Mouse (Mus musculus): ENCODE measurements around the gene Rbp2.

Gene Rbp2

DNA sequence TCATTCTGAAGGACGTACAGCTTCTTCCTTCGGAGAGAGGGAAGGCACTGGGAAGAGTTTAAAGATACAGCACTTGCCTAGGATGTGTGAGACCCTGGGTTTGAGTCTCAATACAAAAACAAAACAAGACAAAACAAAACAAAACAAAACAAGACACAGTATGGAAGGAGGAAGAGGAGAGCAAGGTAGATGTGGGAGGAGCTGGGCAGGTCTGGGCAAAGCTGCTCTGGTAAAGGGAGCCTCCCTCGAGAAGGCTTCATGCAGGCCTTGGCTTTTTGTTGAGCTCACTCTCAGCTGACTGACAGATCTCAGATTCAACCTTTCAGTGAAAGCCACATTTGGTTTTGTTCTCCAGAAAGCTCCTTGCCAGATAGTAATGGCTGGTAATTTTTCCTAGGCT lies at the start of gene Rbp2:
Gene Rbp2, plus strand, starts transcription at position 301 of the 400 bp plus-strand sequence.
- DNase-seq (ENCODE audit: low read depth, low spot score): no peak

DNA sequence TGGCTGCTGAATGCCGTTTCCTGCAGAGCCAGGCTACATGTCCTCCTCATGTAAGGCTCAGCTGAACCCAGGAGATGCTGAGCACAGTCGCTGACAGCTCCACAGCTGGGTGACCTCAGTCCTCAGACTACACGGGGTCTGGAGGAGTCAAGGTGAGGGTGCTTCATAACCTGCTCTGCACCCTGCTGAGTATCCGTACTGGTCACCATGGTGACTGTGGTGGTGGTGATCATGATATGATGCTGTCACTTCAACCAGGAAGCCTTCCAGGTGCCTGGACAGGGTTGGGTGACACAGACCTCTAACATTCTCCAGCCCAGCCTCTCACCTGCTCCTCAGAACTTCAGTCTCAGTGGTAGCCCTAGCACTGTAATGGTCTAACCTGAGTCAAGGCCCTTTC lies 48.1 kb upstream of the Rbp2 start:
- no peak for DNase-seq (ENCODE audit: low read depth, low spot score)

DNA sequence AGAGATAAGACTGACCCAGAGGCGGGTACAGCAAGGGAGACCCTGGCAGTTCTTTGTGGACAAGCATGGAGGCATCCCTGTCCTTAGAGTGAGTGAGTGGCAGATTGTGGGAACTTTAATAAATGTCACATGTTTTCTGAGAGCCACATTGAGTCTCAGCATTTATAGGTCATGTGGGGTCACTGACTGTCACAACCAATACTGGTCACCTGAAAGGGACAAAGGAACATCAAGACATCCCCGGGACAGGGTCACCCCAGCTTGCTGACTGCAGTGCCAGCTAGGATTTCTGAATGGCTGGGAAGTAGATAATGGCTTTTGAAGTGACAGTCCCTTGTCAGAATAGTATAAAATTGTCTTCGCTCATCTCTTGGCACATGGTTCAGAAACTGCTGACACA lies 46.8 kb upstream of the Rbp2 start:
- no peak for DNase-seq (ENCODE audit: low read depth, low spot score)

DNA sequence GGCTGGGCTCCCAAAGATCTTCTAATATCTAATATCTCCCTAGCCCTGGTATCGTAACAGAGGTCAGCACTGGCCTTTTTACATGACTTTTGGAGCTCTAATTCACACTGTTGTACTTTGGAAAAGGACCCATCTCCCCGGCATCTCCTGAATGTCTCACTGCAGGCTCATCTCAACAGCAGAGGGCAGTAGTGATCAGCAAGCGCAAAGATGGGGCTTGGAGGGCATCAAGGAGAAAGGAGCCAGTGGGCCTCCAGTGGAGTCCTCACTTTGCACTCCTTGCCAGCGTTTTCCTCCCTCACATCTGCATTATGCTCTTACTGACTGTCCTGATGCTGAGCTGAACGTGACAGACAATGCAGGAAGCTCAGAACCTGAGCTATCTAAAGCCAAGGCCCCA lies 43.3 kb upstream of the Rbp2 start:
- DNase-seq (ENCODE audit: low read depth, low spot score): no peak

DNA sequence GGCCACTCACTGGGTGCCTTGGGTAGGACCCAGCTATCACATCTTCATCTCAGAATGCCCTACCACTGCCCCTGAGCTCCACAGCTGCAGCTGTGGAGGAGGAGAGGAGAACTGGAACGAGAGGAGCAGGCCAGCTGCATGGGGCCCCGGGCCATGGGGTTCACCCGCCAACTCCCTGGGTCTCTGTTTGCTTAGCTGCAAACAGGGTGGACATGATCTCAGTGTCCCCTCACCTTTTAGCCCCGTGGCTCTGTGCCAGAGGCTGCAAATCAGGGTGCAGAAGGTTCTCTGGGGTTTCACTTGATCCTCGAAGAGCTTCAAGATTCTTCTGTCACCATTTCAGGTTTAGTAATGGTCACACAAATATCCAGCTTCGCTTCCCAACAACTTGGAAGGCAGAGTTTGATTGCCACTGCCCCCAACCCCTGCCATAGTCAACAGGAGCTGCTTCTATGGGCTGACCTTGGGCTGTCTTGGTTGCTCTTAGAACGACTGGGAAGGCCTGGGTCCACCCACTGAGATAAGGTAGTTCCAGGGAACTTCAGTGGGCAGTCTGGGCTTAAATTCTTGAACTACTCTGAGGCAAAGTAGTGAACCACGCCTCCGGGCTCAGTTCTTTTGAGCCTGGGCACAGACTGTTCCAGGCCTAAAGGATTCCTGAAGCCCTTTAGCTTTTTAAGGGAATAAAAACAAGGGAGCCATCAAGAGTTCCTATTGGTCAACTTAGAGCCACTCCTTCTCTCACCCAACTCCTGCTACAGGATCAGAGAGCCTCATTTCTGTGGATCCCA lies 40.4 kb upstream of the Rbp2 start:
- DNase-seq (ENCODE audit: low read depth, low spot score): no peak

DNA sequence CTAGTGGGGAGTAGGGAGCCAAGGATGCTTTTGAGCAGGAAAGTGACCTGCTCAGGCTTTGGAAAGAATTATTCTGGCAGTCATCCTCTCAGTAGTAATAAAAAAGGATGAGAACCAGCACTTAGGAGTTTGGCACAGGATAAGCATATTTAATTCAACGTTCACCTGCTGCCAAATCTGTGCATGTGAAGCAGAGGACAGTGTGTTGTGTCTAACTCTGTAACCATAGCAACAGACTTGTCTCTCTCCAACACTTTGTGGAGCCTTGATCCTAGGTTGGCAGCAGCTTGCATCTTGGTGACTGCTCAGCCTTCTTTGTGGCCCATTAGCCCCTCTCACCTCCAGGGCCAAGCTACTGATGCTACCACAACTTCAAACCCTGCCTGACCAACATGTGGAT lies 34.9 kb upstream of the Rbp2 start:
- DNase-seq (ENCODE audit: low read depth, low spot score): no peak

DNA sequence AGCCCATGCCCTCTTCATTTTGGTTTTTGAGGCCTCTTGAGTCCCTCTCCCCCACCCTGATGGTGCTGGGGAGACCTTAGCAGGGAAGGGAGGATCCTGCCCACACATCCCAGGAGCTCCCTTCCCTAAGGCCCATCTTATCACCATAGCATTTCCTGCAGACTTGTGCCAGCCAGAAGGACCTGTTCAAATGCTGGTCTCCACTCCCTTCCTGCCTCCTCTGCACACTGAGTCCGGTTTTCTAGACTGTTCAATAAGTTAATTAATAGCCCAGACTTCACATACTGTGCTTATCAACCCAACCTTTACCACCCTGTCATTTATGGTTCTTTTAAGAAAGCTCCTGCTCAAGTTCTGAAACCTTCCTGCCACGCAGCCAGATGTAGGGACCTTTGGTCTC lies 19.2 kb upstream of the Rbp2 start:
- no peak for DNase-seq (ENCODE audit: low read depth, low spot score)

DNA sequence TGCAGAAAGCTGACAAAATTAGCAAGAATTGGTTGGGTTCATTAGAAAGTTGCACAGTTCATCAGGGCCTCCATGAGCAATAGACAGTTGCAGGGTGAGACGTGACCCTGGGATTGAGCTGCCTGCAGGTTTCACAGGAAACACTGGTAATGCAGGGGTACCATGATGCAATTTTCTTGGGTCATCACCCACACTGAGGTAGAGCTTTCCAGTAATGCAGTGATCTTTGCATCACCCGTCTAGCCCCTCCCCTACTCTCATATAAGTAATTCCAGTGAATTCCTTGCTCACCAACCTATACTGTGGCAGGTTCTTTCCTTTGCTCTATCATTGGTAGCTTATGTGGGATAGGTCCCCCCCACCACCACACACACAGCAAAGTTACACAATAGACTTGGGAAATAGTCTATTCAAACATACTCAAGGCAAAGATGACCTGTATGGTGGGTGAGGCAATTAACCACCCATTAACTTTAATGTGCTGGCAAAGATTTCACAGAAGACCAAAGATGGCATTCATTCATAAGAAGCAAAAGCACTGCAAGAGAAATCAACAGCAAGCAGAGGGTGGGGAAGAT lies 5.7 kb upstream of the Rbp2 start:
- no peak for DNase-seq (ENCODE audit: low read depth, low spot score)

DNA sequence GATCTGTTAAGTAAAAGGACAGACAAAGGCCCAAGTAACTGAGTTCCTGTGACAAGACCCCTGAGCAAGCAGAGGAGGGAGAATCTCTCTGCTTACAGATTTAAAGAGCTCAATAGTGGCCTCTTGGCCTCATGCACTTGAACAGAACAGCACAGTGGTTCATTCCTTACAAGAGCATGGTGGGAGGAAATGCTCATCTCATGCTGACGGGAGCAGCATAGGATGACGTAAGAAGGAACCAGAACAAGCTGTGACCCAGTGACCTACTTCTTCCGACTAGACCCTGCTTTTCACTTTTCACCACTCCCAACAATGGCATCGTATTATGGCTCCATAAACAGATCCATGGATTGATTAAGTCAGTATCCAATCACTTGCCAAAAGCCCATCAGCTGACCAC lies 3.7 kb upstream of the Rbp2 start:
- no peak for DNase-seq (ENCODE audit: low read depth, low spot score)

DNA sequence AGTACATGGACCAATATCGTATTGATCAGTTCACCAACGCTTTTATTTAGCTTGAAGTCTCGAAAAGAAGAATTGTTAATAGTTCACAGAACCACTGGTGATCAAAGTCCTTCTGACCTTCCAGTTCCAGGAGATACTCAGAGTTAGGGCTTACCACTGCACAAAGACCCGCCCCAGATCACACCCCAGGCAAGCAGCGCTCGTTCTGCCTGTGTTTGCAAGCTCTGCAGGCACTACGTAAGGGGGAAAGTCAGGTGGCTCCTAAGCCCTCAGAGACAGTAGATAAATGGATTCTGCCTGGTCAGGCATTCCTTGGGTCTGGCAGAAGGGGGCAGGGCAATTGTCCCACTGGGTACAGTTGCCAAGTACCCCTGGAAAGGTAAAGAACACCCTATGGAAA lies 895 bp upstream of the Rbp2 start:
- DNase-seq (ENCODE audit: low read depth, low spot score): no peak

DNA sequence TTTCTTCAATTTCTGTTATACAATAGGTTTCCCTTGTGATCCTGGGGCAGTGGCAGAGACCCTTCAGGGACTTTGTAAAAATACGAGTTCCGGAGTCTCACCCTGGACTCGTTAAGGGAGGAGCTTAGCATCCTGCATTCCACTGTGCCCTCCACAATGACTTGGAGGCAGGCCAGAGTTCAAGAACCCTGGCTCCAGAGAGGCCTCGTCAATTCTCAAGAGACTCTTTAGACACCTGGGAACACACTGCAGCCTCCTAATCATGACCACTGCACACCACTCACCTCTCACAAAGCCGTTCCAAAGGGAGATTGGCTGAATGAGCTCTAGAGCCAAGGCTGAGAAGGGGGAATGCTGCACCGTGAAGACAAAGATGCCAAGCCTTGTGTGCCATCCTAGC lies 1.4 kb downstream of the Rbp2 start:
- no peak for DNase-seq (ENCODE audit: low read depth, low spot score)

DNA sequence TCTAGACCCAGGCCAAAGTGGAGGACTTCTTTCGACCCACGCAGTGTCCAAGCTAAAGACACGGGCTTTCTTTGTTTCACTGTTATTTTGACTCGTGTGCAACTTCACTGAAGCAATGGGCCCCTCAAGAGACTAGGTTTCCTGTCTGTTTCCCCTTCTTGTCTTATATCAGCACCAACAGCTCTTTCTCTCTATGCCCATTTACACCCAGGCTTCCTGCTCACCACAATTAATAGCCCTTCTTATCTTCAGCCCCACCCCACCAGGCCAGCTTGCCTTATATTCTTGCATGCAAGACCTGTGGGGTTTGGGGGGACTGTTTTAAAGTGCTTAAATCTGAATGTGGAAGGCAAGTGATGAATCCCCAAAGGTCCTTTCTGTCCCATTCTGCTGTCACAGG lies 3.6 kb downstream of the Rbp2 start:
- DNase-seq (ENCODE audit: low read depth, low spot score): no peak

DNA sequence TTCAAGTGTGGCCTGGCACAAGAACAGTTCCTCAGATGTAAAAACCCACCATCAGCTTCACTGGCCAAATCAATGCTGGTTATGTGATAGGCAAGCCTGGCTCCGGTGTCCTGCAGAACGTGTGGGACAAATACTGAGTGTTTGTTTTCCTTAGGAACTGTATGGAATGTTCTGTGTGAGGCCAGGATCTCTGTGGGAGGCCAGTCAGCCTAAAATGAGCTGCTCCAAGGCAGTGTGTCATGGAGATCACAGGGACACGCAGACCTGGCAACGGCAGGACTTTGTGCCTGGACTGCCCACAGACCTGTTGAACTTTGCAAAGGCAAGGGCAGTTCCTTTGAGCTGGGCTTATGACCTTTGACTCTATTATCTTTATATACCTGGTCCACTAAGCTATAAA lies 4.2 kb downstream of the Rbp2 start:
- no peak for DNase-seq (ENCODE audit: low read depth, low spot score)

DNA sequence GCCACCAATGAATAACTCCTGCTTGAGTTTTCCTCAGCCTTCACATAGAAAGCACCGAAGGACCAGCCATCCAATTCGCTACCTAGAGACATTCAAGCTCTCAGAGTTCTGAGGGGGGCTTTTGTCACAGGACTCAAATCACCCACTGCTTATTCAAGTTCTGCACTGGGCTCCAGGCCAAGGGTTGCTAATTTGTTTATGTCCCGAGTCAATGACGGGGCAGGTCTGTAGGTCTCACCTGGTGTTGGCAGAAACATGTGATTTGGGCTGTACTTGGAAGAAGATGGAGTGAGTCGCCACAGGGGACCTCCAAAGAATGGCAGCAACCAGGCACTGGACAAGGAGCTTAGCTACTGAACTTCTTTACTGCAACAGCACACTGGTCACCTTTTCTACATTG lies 5.2 kb downstream of the Rbp2 start:
- DNase-seq (ENCODE audit: low read depth, low spot score): no peak

DNA sequence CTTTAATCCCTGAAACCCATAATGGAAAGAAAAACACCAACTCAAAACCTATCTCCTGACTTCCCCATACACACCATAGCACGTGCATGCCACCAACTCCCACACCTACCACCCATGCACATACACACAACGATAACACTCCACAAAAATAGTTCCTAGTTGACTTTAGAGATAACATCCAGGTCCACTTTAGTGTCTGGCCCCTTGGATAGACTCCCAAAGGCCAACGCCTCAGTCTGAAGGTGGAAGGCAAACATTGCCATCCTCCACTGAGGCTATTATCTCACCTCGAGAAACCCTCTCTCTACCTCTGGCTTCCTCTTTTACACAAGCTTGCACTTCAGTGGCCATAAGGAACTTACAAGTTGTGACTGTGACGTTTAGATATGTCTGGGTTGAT lies 6.3 kb downstream of the Rbp2 start:
- no peak for DNase-seq (ENCODE audit: low read depth, low spot score)

DNA sequence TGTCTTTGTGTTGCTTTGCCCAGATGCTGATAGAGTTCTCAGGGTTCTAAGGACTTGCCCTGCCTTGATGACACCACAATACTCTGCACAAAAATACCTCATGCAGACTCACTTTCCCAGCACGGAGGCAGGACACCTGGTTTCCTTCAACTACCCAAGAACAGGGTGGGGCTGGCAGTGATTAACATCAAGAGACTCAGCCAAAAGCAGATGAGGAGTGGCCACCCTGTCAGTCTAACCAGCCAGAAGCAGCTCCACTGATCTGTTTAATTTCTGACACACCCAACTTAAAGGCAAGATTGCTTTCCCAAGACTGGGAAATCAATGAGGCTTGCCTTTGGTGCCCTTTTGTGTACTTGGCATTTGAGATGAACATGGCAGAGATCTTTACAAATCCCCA lies 6.9 kb downstream of the Rbp2 start:
- no peak for DNase-seq (ENCODE audit: low read depth, low spot score)

DNA sequence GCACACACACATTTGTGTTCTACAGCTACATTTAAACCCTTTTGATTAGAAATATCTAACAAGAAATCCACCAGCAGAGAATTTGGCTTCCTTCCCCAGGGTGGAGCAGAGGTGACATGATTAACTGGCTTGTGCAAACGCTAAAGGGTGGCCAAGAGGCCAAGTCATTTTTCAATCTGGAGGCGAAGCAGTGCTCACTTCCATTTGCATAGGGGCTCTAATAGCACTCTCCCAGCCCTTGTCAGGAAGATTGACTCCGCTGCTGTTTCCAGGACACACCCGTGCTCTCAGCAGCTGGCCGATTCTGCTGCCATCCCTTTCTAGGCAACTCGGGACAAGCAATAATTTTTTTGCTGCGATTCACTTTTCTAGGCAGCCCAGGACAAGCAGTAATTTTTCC lies 11.2 kb downstream of the Rbp2 start:
- DNase-seq (ENCODE audit: low read depth, low spot score): no peak

DNA sequence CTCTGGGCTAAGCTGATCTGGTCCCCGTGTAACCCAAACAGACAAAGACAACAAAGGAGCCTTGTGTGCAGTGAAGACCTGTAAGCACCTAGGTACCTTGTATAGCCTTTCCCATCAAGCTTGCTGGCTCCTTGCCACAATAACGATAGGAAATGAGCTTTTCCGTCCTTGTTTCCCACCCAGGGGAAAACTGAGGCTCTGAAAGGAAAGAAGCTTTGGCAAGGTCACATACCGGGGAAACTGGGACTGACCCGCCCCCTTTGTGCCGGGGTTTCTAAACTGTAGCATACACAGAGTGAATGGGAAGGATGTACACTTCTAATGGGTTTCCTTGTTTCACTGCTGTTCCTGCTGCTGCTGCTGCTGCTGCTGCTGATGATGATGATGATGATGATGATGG lies 12.1 kb downstream of the Rbp2 start:
- DNase-seq (ENCODE audit: low read depth, low spot score): no peak

DNA sequence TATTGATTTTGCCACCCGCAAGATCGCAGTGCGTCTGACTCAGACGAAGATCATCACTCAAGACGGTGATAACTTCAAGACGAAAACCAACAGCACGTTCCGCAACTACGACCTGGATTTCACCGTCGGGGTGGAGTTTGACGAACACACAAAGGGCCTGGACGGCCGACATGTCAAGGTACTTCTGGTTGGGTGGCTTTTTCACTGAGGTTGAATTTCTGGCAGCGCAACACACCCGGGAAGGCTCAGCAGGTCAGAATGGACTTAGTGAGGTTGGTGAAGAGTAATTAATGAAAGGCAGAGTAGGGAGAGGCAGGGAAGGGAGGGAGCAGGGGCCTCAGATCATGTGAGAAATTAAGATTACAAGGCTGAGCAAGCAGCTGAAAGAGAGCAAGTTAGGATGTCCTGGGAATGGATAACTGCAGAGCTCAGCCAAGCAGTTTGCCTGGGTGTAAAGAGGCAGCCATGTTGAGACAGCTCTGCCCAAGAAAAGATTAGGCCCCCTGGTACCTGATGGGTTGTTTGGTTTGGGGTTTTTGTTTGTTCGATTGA lies 12.9 kb downstream of the Rbp2 start:
- no peak for DNase-seq (ENCODE audit: low read depth, low spot score)

DNA sequence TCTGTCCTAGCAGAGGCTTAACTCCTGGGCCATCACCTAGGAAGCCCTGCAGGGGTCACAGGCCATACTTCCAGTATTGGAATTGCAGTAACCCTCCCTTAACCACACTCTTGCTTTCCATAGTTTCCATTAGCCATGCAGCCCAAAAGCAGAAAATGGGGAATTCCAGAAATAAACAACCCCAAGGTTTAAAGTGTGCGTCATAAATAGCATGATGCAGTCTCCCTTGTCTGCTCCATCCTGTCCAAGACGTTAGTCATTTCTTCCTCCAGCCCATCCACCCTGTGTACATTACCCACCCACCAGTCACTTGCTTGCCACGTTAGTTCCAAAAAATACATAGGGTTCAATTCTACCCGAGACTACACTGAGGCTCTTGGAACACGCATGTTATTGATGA lies 13.7 kb downstream of the Rbp2 start:
- no peak for DNase-seq (ENCODE audit: low read depth, low spot score)

DNA sequence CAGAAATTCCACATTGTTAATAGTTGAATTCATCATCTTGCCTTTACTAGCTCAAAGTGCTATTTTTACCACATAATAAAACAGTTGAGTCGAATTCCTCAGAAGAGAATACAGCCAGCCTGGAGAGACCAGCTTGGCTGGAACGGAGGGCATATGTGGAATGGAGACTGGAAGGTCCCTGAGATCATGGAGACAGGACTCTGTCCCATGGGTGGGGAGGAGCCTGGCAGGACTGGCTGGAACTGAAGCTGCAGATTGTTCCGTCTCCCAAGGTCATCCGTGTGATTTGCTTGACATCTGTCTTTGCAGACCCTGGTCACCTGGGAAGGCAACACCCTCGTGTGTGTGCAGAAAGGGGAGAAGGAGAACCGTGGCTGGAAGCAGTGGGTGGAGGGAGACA lies 21.6 kb downstream of the Rbp2 start:
- no peak for DNase-seq (ENCODE audit: low read depth, low spot score)

DNA sequence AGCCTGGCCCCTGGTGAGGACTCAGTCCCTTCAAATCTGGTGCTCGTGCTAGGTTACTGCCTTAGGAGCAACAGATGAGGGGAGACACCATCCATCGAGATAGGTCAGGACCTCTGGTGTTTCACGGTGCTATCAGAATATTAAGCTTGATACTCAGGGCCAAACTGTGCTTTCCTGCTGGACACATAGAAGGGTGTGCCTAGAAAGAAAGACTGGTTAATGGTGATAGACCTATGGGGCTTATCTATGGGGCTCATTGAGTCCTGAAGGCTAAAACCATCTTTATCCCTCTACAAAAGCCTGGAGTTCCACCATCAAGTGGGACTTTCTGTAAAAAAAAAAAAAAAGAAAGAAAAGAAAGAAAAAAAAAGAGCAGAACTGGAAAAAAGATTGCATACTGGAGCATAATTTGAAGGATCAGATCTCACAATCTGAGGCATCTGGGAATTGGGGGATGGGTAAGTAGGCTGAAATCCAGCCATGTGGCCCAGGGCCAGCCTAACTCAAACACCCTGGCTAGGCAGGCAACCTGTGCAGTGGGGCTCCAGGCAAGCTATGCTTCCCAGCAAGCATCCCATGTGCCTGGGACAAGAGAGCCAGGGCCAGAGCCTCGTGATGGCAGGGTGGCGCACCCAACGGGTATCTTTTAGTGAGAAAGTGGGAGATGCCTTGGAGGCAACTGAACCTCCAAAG lies 24.6 kb downstream of the Rbp2 start:
- no peak for DNase-seq (ENCODE audit: low read depth, low spot score)

DNA sequence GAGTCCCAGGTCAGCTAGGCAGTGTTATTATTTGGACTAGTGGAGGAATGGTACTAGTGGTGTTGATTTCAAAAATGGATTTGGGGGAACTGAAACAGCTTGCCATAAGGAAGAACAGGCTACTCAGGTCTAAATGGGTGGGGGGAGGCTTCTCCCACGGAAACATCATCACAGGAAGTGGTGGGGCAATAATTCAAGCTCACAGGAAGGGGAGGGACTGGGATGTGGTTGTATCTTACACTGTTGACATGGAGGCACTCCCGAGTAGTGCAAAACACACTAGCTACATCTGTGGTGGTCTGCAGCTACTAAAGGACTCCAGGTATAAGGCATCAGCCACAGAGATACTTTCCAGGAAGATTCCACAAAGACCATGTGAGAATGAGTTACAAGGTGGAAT lies 38.0 kb downstream of the Rbp2 start:
- no peak for DNase-seq (ENCODE audit: low read depth, low spot score)

All from WW6 (cell line).